Mouse (Mus musculus) ovary, adult 18-20 months (tissue): ENCODE measurements around the gene Ggps1.
"Not testable (repeated sequence)": the region's sequence is repeated elsewhere in the genome, so short reads cannot be mapped to it uniquely, and the experiment has no call there.

Experiments
- DNase-seq: peaks from one replicate; pipeline ENCODE4 v3.0.0; 2022; ENCODE audit warnings: low spot score, mixed read lengths

Gene Ggps1

GRCm38 (mm10) chr13:14038911-14039291 lies 24.4 kb downstream of the Ggps1 start:
- DNase-seq: no peak

GRCm38 (mm10) chr13:14035875-14036630 lies 27.2 kb downstream of the Ggps1 start:
- DNase-seq: no peak

- DNase-seq: not testable (repeated sequence)
Observed at GRCm38 (mm10) chr13:14035352-14035751, 27.9 kb downstream of the Ggps1 start.

- no peak for DNase-seq
Observed at GRCm38 (mm10) chr13:14034073-14034348, 29.3 kb downstream of the Ggps1 start.

- DNase-seq: no peak
Observed at GRCm38 (mm10) chr13:14033309-14034072, 29.8 kb downstream of the Ggps1 start.

GRCm38 (mm10) chr13:14026154-14026820 lies 37.0 kb downstream of the Ggps1 start:
- DNase-seq: no peak

GRCm38 (mm10) chr13:14025554-14025953 lies 37.7 kb downstream of the Ggps1 start:
- DNase-seq: no peak

GRCm38 (mm10) chr13:14021417-14021816 lies 41.9 kb downstream of the Ggps1 start:
- not testable (repeated sequence) for DNase-seq

GRCm38 (mm10) chr13:14018852-14019251 lies 44.4 kb downstream of the Ggps1 start:
- DNase-seq: no peak

- no peak for DNase-seq
Observed at GRCm38 (mm10) chr13:14018283-14018682, 45.0 kb downstream of the Ggps1 start.

GRCm38 (mm10) chr13:14015609-14016008 lies 47.7 kb downstream of the Ggps1 start:
- DNase-seq: no peak

- no peak for DNase-seq
Observed at GRCm38 (mm10) chr13:14014540-14014939, 48.7 kb downstream of the Ggps1 start.

GRCm38 (mm10) chr13:14014001-14014400 lies 49.3 kb downstream of the Ggps1 start:
- no peak for DNase-seq

GRCm38 (mm10) chr13:14011454-14011995 lies 51.8 kb downstream of the Ggps1 start:
- DNase-seq: no peak

- DNase-seq: no peak
Observed at GRCm38 (mm10) chr13:14006056-14006455, 57.2 kb downstream of the Ggps1 start.

- no peak for DNase-seq
Observed at GRCm38 (mm10) chr13:14004999-14005398, 58.3 kb downstream of the Ggps1 start.

GRCm38 (mm10) chr13:14004086-14004485 lies 59.2 kb downstream of the Ggps1 start:
- DNase-seq: no peak

- DNase-seq: peak; percentile 20
Observed at GRCm38 (mm10) chr13:14002706-14003105, 60.6 kb downstream of the Ggps1 start.
